Mouse (Mus musculus): ENCODE measurements at regions not wholly inside any gene's neighbourhood (a gene's known extent, or its start where the extent isn't known, plus 50 kb on each side); places are given as distances from the start of the nearest gene placed in this dataset.

DNA sequence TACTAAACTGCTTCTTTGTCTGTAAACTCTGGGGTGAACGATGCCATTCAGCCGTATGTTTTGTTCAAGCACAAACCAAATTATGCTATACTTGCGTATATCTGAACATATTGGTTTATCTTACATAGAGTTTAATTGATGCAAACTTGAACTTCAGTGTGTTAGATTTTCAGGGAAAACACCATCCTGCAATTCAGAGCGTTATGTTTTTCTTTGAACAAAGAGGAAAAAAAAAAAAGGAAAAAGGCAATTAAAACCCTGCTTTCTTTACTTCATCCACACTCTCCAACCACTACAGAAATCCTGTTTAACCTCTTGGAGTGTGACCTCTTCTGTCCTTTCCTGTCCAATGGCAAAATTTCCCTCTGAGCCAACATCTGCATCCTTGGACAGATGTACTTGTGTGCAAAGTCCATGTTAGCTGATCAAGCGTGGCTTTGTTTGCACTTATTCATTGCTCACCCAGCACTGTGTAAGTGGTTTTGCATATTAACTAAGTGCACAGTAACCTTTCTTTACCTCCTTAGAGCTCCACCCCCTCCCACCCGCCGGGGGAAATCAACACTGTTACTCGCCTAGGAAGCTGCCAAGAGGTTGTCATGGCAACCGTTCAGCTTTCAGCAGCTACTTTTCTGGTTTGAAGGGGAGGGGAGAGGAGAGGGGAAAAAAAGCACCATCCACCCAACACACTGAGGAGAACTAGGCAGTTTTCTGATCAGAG lies 174.4 kb upstream of the Klf12 start:
- peak; percentile 76 to 79 for DNase-seq (ENCODE audit: low spot score in 2 of 2)

DNA sequence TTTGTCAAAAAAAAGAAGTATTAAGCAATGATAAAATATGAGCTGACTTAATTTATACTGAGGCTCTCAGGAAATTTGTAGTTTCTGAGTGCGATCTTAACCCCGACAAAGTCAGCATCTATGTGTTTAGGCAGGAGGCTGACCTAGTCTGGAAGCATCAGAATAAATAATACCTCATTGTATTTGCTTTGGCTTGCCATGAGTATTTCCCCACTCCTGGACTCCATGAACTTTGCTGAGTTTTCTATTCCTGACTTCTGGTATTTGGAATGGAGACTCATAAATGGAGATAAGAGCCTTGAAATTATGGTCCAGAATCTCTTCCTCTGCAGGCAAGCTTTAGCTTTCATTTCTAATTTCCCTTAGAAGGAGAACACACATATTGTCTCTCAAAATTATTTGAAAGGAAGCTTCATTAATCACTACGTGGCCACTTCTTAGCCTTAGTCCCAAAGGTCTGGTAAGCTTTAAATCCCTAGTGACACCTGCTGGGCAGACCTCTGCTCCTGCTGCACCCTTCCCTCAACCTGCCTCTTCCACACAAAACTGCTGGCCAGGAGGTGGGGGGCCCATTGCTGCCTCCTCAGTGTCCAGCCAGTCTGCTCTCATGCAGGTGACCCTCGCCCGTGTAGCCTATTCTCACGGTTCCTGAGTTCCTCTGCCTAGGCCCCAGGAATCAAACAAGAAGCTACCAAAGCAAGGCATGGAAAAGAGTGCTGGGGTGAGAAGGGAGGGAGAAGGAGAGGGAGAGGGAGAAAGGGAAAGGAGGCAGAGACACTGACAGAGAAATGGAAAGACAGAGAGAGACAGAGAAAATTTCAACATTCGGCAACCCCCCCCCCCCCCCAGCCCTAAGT lies 173.6 kb upstream of the Klf12 start:
- no peak for DNase-seq (ENCODE audit: low spot score in 2 of 2)

DNA sequence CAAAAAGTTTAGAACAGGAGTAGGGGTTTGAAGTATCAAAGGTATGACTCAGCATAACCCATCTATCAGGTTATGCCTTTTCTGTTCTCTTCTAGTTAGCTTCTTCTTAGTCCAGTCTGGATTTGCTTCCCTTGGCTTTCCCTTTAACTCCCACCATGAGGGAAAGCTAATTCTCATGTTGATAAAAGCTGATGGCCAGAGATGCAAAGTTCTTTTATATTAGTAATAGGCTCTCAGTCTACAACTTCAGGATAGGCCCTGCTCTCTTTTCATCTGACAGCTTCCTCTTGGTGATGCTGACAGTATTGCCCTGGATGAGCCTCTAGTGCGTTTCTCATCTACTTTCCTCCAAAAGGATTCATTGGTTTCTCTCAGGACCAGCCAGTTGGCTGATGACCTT lies 161.7 kb upstream of the Klf12 start:
- no peak for DNase-seq (ENCODE audit: low spot score in 2 of 2)

DNA sequence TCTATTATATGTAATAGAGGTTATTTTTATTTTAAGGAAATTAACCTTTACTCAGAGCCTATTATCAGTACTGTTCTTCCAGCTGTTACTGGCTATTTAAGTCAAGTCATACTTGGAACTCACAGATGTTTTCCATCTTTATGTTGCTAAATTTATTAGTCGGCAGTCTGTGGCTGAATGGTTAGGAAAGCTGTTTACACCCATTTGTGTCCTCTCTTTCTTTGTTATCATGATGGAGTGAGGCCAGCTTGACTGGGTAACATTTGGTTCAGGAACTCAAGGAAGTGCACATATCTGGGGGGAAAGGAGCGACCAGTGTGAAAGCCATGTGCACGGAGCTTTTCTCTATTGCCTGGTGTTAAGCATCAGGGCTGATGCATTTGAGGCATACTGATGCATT lies 160.4 kb upstream of the Klf12 start:
- DNase-seq (ENCODE audit: low spot score in 2 of 2), result no peak

DNA sequence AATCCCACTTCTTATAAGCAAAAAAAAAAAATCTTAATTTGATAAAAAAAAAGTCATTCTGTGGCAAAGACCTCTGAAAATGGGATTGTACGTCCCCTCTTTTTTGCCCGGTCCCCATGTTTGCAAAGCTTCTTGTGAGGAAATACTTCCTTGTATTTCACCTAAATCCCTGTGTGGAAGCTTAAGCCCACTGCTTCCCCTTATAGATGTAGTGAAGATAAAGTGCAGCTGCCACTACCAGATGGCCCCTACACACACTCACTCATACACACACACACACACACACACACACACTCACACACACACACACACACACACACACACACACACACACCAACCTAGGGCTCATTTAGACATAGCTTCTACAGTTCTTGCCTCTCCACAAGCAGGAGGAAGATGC lies 159.6 kb upstream of the Klf12 start:
- DNase-seq (ENCODE audit: low spot score in 2 of 2), result no peak

DNA sequence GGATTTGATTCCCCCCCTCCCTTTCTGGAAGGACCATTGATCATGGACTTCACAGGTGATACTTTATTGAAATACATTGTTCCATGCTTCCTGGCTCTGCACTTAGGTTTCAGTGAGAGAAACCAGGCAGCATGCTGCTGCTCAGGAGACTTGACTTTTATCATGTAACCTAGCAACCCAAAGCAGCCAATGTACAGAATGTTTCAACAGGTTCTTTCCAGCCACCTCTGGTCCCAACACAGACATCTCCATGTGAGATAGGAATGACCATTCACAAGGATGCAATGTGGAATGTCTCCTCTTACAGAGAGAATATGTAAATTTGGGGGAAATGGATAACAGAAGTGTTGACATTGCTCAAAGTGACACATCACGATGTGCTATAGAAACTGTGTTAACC lies 153.1 kb upstream of the Klf12 start:
- no peak for DNase-seq (ENCODE audit: low spot score in 2 of 2)

DNA sequence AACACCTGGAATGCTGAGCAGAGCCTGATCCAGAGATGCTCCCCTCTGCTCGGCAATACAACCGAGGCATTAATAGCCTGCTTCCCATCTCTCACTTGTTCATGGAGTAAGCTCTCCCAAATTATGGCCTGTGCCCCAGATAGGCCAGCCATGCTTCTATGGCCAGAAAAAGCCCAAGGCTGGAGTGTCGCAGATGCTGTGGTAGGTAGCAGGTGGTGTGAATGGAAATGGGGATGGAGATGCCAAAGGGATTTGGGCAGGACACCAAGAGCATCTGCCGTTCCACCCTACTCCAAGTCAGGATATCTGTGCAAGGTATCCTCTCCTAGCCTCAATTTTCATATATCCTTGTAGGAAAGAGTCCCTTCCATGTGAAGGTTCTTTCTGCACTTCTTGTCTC lies 145.2 kb upstream of the Klf12 start:
- no peak for DNase-seq (ENCODE audit: low spot score in 2 of 2)

DNA sequence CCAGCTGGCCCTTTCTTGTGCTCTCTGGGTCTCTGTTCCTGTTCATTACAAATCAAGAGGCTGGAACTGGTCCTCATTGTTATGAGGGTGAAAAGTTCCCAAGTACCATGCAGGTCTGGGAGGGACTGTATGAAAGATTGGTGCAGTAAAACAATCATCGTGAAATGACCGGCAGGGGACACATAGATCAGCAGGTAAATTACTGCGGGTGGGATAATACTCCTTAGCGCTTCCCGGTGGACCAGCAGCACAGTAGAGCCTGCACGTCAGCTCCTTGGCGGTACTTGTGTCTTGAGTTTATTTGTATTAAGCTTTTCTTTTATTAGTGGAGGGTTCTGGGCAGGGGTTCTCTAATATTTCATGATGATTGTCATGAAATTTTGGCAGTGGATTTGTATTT lies 141.9 kb upstream of the Klf12 start:
- no peak for DNase-seq (ENCODE audit: low spot score in 2 of 2)

DNA sequence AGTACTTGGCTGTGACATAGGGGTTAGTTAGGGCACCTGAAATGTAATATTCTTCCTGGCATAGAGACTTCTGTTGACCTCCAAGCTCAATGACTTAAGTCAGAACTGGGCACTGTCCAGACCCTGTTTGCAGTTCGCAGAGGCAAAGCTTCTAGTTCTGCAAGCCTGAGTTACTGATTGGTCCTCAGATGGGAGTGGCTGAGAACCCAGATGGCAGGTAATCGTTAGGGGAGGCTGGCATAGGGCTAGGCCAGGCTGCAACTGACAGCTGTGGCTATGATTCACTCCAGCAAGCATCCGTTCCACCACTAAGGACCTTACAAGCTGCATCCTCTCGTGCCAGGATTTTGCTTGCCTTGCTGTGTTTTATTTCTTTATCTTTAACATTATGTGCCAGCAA lies 139.3 kb upstream of the Klf12 start:
- DNase-seq (ENCODE audit: low spot score in 2 of 2), result no peak

DNA sequence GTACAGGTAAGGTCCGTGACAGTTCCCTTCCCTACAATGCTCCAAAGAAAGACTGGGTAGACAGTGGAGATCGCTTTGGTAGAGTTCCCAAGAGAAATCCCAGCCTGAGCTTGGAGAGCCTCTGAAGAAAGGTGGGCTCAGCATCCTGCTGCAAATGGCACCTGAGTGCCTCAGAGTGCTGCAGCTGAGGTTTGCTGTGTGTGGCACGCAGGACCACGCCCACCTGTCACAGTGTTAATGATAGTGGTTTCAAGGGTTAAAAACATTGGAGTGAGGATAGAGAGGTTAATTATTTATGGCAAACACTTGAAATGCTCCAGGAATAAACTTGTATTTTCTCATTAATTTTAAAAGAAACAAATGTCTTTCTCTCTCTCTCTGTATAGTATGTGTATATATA lies 137.2 kb upstream of the Klf12 start:
- no peak for DNase-seq (ENCODE audit: low spot score in 2 of 2)

DNA sequence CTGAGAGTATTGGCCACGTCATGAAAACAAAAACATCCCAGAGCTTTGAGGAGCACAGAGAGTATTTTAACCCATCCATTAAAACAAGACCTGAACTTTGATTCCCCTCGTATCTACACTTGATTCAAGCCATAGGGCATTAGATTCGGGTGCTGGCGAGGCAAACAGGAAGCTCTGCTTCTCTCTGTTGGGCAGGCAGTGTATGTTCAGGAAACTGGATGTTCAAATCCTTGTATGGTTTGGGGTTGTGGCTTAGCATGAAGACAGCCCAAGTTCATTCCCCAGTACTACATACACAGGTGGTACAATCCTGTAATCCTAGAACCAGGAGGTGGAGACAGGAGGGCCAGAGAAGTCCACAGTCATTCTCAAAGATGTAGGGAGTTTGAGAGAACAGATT lies 130.6 kb upstream of the Klf12 start:
- DNase-seq (ENCODE audit: low spot score in 2 of 2), result no peak

DNA sequence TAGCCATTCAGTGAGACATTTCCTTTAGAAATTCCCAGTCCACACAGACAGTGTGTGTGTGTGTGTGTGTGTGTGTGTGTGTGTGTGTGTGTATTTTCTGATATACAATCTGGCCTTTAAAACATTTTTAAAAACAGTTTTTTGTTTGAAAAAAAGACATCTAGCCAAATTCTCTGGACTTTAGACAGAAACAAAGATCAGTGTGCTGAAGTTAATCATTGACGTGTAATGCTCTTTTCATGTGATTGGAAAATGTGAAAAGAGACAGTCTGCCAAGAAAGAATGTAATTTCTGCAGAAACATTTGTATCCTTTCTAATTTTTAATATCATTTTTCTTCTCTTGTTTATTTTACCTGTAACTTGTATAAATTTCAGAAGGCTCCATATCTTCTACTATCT lies 127.7 kb upstream of the Klf12 start:
- no peak for DNase-seq (ENCODE audit: low spot score in 2 of 2)

DNA sequence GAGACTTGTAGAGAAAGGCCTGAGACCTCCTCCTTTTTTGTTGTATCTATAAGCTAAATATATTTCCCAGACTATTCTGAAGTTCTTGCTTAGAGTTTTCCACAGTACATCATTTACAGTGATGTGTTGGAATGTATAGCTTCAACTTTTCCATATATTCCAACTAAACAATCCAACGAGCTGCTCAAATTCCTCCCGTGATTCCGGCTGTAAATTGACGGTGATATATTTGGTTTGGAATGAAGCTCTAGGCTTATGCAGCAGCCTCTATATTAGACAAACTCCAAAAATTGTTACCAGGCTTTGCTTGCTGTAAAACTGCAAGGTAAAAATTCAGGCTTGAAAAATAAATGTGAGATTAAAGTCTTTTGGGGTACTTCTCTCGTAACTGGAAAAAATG lies 112.7 kb upstream of the Klf12 start:
- DNase-seq (ENCODE audit: low spot score in 2 of 2), result no peak

DNA sequence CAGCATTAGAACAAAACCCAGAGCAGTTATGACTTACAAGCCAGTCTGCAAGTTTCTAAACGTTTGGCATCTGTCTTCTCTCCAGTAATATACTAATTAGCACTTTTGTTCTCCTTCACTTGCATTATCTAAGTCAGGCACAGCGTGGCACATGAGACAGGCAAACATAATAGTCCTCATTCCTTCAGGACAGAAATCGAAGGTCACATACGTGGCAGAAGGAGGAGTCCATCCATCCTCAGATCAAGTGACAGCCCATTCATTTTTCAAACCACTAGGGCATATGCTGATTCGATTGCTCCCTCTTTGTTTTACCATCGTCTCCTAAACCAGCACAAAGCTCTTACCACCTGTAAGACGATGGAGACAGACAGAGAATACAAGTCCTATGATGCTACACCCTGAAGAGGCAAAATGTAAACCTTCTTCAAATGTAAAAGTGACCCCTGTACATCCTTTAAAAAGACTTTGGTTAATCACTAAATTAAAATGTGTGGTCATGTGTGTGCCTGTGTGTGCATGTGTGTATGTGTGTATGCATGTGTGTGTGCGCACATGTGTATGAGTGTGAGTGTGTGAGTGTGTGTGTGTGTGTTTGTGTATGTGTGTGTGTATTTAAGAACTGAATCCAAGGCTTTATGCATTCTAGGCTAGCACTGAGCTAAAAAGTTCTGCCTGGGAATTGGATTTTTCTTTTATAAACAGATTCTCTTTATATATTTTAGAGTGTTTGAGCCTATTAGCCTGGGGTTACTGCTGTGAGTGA lies 90.9 kb upstream of the Klf12 start:
- no peak for DNase-seq (ENCODE audit: low spot score in 2 of 2)

DNA sequence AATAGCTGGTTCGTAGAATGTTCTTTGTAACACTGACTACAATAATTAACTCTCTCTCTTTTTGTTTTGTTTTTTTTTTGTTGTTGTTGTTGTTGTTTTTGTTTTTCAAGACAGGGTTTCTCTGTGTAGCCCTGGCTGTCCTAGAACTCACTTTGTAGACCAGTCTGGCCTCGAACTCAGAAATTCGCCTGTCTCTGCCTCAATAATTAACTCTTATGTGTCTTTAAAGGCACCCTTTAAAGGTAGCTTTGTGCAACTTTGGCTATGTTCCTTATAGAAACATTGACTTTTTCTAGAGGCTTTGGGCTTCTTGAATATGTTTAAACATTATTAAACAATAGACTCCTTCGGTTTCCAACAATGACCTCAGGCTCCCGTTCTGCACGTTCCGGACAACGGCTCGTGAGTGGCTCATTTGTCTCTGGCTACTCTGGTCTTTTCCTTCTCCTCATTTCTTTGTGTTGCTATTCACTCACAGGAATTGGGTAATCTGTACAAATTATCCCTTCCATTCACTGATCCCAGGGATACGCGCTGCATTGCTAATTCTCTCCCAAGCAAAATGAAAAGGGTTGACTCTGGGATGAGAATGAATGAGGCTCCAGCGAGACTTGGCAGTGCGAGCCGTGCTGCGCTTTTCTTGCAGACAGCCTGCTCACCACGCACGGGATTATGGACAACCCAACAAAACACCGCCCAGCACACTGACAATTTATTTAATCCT lies 90.2 kb upstream of the Klf12 start:
- no peak for DNase-seq (ENCODE audit: low spot score in 2 of 2)

DNA sequence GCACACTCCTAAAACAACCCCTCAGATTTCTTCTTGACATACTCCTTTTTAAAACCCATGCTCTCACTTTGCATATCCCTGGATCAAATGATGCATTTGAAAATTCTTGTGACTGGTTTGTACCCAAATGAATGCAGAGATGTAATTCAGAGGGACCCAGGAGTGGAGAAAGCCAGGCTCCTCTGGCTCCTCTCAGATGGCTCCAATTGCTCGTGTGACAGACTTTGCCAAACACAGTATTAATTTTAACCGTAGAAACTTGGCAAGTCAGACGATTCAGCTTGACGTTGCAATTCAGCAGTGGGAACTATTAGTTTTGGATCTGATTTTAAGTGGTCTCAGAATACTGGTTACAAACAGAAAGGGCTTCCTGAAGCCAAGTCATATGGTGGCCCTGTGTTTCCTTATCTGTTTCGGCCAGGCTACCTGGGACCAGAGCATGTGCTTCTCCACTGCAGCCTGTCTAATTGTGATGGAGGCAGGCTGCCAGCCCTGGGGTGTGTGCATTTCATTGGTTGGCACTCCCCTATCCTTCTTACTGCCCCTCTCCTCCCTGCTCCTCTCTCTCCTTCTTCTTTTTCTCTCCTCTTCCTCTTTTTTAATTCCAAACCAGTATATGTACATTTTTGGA lies 81.9 kb upstream of the Klf12 start:
- no peak for DNase-seq (ENCODE audit: low spot score in 2 of 2)

DNA sequence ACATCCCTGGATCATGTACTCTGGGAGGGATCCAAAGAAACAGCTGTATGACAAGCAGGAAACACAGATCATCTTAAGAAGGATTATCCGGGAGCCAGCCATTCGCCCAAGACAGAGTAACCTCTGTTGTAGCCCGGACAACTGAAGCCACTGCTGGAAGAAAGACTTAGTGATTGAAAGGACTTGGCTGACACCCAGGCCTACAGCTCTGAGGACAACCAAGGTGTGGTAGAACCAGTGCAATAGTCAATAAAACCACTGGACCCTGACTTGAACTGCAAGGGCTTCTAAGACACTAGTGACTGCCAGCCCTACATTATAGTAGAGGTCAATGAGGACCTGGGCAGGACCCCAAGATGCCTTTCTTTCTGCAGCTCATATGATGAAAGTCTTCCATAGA lies 78.3 kb upstream of the Klf12 start:
- DNase-seq (ENCODE audit: low spot score in 2 of 2), result no peak

DNA sequence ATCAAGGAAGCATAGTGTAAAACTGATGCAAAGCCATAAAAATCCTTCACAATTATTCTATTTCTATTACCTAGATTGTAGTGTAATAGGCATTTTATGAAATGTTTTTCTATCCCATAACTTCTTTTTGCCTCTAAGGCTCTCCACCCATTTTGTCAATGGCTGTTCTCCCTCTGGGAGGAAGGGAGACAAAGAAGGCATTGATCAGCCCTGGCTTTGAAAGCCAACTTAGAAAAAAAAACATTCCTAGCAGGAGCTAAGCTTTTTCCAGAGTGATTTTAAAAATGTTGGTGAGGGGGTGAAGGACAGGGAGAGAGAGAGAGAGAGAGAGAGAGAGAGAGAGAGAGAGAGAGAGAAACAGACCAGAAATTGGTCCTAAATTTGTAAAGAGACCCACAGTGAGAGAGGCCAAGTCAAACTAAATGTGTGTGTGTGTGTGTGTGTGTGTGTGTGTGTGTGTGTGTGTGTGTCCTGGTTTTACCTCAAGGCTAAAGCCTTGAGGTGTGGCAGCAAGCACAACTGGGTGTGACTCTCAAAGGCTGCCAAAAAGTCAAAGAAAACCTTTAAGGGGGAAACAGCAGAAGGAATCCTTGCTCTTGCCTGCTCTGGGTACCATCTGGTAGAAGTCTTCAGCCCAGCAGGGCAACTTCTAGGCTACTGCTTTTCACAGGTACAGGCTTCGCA lies 77.0 kb upstream of the Klf12 start:
- DNase-seq (ENCODE audit: low spot score in 2 of 2), result no peak

DNA sequence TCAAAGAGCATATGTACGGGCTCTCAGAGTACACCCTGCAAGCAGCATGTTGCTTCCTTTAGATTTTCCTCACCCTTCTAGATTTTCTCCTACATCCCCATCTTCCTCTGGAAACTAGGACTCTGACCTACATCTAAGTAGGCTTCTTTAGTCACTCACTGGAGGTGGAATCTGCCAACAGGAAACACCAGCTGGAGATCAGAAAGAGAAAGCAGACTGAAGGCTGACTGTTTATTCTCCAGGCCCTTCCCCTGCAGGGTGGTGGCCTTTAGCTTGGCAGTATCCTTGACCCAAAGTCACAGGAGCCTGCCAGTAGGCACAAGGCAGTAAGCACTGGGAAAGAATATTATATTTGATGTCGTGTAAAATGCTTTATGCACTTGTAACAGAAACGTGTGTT lies 75.4 kb upstream of the Klf12 start:
- DNase-seq (ENCODE audit: low spot score in 2 of 2), result no peak

DNA sequence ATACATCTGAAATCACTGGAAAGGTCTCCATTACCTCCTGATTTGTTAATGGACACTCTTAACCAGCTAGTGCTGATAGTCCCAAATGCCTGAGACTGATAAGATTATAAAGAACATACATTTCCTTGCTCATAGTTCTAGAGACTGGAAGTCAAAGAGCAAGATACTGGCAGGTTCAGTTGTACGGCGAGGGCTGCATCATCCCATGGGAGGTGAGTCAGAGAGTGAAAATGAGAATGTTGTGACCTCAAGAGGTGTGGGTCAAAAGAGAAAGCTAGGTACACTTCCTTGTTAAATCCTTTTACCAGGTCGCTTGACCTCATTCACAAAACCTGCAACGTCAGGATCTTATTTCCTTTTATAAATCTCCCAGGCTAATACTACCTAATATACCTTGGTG lies 72.7 kb upstream of the Klf12 start:
- no peak for DNase-seq (ENCODE audit: low spot score in 2 of 2)

DNA sequence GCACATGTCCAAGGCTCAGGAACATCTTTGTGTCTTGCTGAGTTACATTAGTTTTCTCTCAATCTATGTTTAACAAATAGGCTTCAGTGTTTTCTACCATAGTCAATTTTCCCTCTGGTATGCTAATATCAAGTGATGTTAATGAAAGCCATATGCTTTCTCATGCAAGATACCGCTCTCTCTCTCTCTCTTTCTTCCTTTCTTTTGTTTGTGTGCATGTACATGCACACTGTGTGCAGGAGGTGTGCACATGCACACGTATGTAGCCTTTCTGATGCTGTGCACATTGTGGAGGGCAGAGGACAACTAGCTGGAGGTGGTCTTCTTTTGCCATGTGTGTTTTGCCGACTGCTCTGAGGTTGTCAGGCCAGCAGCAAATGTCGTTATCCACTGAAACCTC lies 69.0 kb upstream of the Klf12 start:
- no peak for DNase-seq (ENCODE audit: low spot score in 2 of 2)

Data from natural killer cell, adult 2 months (primary cell).